Mouse (Mus musculus) monocyte, adult 5-6 weeks (primary cell): ENCODE results near the gene Efhd1. TPM values are rescaled to one million over a fixed set of nuclear protein-coding genes. Genes with fewer than 3 reads are reported as not detected.

Experiments
- ATAC-seq: fragments of 153-309, 156-312 bp; replicated peaks from 2 replicates; pipeline ENCODE4 v1.8.0; 2017; ENCODE audit warnings: mild to moderate bottlenecking; ENCODE audit not compliant: low TSS enrichment, insufficient number of reproducible peaks, severe bottlenecking, poor library complexity, low FRiP score
- total RNA-seq: library from RNA; stranded (forward); fragments of 200-1000, 200-491, 200-594 nt; gene quantifications from 3 replicates; pipeline ENCODE4 v1.2.3, GENCODE M21; 2017

Gene Efhd1
- total RNA-seq, 1 experiment from 2014 or later = not detected

- ATAC-seq = no peak
These were observed 1.0 kb downstream of the Efhd1 start for GRCm38 (mm10) chr1:87265200-87265599.

DNA sequence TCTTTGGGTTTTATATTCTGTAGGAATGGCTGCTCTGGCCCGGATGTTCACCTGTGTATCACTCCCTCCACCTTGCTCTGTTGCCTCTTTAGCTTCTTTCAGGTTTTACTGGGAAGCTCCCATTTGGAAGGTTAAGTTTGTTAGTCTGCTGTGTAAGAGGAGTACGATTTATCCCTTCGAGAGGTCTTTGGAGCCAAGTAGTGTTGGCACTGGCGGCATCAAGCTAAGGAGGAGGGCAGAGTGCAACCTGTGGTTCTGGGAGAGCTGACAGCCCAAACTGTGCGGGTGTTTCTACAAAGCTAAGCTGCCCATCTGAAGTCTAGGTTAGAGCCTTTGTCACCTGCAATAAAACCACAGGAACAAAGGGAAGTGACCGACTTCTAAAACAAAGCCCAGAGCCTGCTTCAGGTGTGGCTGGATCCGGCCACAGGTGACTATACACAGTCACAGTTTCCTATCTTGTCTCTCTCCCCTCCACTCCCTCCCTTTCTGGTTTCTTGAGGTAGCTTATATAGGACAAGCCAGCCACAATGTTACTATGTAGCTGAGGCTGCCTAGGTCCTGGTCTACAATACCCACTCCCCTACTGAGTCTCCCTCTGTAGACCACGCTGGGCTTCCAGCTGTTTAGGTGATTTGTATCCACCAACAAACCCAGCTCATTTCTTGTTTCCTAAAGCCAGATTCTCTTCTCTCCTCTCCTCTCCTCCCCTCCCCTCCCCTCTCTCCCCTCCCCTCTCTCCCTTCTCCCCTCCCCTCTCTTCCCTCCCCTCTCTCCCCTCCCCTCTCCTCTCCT, 2.3 kb downstream of the Efhd1 start:
- ATAC-seq = no peak

GRCm38 (mm10) chr1:87270204-87270603, 6.0 kb downstream of the Efhd1 start:
- no peak for ATAC-seq

- ATAC-seq = no peak
These were observed 6.7 kb downstream of the Efhd1 start for GRCm38 (mm10) chr1:87270641-87271467.

DNA sequence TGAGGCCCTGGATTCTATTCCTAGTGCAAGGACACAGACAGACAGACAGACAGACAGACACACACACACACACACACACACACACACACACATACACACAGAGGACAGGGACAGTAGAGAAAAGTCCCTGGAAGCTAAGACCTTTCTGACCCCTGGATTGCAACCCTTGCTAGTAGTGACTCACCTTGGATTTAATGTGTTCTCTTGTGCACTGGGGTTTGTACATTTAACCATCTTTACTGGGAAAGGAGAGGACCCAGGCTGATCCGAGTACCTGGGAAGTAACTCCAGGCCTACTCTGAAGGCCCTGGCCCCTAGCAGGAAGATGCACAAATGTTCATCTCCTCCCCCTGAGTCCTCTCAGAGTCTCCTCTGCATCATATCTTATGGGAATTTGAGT, 7.4 kb downstream of the Efhd1 start:
- no peak for ATAC-seq

DNA sequence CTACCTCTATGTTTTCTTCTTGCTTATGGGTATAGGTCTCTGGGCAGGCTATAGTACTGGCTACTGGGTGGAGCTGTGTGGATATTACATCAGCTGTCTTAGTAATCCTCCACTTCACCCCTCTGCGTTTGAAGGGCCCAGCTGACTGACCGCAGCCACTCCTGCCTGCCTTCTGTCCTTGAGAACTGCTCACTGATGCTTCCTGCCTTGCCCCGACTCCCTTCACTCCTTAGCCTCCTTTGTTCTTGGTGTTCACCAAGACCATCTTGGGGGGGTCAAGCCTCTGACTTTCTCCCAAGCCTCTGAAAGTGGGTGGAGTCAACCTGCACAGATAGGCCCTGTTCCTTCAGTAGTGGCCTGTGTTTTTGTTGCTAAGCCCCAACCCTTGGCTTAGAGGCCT, 8.3 kb downstream of the Efhd1 start:
- ATAC-seq = no peak

DNA sequence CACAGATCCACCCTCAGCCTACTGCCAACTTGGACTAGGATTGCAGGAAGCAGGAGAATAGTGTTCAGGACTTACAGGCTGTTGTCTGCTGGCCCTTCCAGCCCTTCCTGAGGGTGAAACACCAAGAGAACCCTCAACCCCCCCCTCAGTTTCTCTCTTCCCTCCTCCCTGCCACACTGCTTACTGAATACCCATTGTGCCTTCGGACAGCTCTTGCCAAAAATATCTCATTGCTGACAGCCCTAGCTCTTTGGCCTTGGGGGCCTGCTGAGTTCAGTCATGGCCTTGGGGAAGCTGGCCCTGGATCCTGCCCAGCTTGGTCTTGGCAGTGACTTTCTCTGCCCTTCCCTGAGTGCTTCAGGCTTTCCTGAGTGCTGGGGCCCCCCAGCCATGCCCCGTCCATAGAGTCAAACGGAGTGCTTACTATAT, 9.4 kb downstream of the Efhd1 start:
- no peak for ATAC-seq

DNA sequence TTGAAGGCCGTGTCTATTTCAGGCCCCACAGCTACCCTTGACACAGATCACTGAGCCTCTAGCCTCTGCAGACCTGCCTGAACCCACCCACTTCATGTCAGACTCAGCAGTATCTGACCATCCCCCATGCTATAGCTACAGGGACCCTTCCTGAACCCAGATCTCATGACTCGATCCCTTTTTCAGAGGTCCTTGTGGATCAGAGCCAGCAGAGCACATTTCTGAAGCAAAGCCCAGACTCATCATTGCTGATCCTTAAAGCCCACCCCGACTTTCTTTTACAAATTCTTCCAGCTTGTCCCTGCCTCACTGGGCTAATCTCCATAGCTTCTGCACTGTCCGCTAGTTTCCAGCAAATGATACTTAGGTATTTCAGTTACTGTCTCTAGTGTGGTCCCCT, 10.0 kb downstream of the Efhd1 start:
- ATAC-seq = no peak

- no peak for ATAC-seq
These were observed 11.0 kb downstream of the Efhd1 start for GRCm38 (mm10) chr1:87275151-87275550.

DNA sequence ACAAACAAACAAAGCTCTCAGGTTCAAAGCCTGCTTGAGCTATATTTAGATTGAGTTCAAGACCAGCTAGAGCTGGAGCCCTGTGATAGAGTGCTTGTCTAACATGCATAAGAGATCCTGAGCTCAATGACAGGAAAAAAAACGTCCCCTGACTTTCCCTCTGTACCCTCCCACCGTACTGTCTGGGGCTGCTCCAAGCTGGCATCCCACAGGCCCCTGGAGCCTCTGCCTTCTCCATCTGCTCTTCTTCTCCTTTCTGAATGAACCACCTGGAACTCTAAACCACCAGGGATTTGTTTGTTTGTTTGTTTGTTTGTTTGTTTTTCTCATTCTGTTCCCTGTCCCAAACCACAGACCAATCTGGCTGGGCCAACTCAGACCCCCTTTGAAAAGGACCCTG, 11.9 kb downstream of the Efhd1 start:
- ATAC-seq = no peak

GRCm38 (mm10) chr1:87280281-87280680, 16.1 kb downstream of the Efhd1 start:
- ATAC-seq = no peak

DNA sequence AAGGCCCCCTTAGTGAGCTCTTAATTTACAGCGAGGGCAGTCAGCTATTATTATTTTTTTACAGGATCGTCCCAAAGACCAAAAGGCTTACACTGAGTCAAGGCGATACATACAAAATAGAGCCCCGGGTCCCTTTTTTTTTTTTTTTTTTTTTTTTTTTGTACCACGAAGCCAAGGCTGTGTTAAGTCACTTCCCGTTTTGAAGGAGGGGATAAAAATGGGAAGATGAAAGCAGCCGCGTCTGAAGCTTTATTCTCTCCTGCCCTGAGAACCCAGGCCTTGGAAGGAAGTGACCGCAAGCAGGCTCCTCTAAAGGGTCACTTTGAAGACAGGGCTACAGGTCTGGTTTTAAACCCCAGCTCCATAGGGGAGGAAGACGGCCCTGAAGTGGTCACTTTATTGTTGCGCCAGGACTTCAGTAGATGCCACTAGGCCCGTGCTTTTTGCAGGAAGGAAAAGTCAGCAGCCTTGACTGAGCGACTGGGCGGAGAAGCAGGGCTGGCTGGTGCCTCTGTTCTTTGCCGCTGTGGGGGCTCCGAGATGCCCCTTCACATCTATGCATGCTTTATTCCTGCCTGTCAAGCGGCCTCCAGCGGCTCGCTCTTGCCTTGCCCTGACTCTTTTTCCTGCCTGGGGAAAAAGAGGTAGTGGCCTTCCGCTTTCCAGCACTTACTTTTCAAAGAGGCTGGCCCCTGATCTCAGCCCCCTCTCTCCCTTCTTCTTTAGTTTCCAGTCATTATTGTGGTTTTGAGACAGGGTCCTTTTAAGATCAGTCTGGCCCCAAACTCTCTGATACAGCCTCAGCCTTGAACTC, 17.6 kb downstream of the Efhd1 start:
- no peak for ATAC-seq

DNA sequence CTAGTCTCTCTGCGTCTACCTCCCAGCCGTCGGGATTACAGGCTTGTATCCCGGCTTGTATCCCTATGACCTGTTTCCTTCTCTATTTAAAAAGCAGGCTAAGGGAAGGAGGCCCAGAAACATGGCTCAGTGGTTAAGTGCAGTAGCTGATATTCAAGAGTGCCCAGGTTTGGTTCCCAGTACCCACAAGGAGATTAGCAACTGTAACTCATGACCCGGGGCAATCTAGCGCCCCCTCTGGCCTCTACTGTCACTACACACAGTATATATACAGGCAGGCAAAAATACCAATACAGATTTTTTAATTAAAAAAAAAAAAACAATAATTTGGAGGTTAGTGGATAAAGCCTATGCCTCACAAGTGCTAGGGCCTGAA, 18.2 kb downstream of the Efhd1 start:
- ATAC-seq = no peak

DNA sequence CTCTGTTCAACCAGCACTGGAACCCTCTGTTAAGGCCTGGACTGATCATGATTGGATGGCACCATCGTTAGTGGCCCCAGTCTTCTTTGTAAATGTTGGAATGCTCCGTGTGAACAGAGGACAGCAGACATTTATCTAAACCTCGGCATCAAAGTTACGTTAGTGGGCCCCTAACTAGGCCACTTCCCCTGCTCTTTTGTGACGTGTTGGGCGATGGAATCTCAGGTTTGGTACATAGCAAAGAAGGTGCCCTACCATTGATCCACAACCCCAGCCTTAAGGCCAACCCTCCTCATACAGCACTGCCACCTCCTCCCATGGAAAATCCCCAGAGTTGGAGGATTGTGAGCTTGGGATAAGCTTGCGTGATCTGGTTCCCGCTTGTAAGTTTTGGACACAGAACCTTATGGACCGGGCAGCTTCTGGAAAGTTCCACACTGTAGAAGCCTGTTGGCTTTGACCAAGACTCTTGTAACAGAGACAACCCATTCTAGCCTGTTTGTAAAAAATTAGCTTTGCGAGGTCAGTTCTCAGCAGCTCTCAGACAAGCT, 19.3 kb downstream of the Efhd1 start:
- ATAC-seq = no peak

GRCm38 (mm10) chr1:87287105-87287504, 22.9 kb downstream of the Efhd1 start:
- ATAC-seq = no peak

DNA sequence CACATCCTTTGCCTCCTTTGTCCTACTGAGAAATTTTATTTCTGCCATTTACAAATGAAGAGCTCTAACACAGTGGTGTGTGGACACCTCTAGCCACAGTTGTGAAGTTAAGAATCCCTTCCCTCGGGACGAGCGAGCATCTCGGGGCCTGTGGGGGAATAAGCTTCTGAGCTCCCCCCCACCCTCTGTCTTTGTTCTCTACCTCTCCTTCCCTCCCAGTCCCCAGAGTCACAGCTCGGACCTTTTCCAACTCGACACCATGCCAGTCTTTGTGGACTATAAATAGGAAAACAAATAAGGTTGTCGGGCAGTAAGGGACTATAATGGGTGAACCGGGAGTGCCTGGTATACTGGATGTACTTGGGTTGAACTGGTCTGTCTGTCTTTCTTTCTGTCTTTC, 27.3 kb downstream of the Efhd1 start:
- no peak for ATAC-seq

DNA sequence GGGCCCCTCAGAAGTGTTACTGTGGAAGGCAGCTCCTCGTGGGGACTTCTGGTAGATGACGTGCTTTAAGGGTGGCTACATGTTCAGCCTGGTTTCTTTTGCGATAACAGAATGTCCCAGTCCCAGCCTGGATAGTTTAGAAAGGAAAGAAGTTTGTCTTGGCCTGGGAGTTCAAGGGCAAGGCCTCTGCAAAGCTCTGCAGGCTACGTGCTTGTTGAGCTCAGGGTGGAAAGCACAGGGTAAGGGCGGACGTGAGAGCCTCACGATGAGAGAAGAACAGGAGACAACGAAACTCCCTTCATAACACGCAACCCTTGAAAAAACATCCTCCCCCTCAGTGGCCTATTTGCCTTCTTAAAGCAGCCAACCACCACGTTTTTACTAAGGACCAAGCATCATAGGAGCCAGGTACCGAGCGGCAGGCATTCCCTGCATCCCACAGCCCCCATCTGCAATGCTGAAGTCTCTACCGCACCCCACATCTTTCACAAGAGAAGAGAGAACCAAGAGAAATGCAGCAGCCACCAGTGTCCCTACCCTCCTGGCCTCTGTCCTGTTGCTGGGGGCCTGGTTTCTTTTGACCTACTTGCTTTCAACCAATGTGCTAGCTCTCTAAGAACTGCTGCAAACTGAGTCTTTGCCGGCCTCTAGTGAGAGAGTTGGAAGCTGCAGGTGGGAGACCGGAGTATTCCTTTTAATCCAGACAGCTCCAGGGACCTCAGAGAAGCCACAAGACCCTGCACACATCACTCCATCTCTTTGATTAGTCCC, 28.4 kb downstream of the Efhd1 start:
- ATAC-seq = no peak

GRCm38 (mm10) chr1:87294063-87294710, 30.0 kb downstream of the Efhd1 start:
- no peak for ATAC-seq
